Mouse (Mus musculus) stomach, adult 2 months (tissue): ENCODE data around the gene Cul3. TPM values are rescaled to one million over a fixed set of nuclear protein-coding genes. Genes with fewer than 3 reads are reported as not detected.

Experiments
- polyA plus RNA-seq: library from polyadenylated mRNA; depleted of rRNA; stranded (reverse); fragments of >200 nt; gene quantifications from 2 replicates; pipeline ENCODE4 v1.2.3, GENCODE M21; 2012; rRNA removed

Gene Cul3
- 0.81 and 1.3 TPM in 2 replicates for polyA plus RNA-seq

GRCm38 (mm10) chr1:80340436-80341376 lies at the start of gene Cul3:
Cul3 (minus strand) TSS chr1:80340480.

GRCm38 (mm10) chr1:80218268-80218667 lies 122.0 kb downstream of the Cul3 start, which contains the start of gene Fam124b:
Fam124b (minus strand) TSS chr1:80218473.

Other genes with a start within 250 kb of the Cul3 start
- not detected in 2 replicates for gene Fam124b, start 122.0 kb downstream of the Cul3 start, polyA plus RNA-seq
- gene Gm45261, start 121.0 kb upstream of the Cul3 start, polyA plus RNA-seq: not detected in 2 replicates